Mouse (Mus musculus) lung, adult 2 months (tissue): ENCODE measurements at regions not wholly inside any gene's neighbourhood (a gene's known extent, or its start where the extent isn't known, plus 50 kb on each side); places are given as distances from the start of the nearest gene placed in this dataset.
A peak's percentile ranks its signal among the peaks of the same experiment; 100 is the strongest.

Experiments
- CTCF ChIP-seq: fragments of 200-500 bp; IDR thresholded peaks from 2 replicates; pipeline ENCODE4 v1.5.1; 2011; ENCODE audit warnings: mild to moderate bottlenecking, low read length, control low read depth; ENCODE audit not compliant: insufficient read depth
- POLR2A ChIP-seq: fragments of 200-500 bp; IDR thresholded peaks from 2 replicates; pipeline ENCODE4 v1.6.1; 2011; ENCODE audit warnings: low read depth, mild to moderate bottlenecking, control low read depth, low read length, borderline replicate concordance; ENCODE audit errors: extremely low read depth

DNA sequence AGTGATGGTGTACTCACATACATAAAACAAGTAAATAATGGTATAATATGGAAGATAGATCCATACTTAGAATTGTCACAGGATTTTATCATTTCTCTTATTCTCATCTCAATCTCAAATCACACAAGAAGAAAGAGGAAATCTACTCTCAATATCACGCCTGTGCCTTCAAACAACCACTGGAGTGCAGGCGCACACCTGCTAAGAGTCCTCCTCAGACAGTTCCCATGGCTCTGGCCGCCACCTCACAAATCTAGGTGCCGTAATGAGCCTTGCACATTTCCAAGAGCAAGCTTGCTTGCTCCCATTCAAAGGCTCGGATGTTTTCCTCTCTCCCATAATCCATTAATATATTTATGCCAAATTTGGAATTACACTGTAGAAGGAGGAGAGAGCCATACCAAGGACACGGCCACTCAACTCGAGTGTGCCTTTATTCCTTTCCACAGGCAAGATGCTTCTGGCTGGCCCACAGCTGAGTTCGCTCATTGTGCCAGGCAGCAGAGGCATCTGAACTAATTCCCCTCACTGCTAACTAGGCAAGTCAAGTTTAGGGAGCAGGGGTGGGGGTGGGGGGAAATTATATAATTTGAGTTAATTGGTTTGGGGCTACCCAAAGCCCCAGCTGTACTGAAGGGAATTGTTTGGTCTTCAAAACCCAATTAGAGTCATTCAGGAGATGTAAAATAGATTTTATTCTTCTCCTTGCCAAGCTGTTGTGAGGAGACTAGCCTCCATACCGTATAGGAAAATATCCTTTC, 209.2 kb upstream of the Hes1 start:
- TF ChIP-seq POLR2A, result no peak
- peak; percentile 10; the same call in 1 of the 2 replicates for TF ChIP-seq CTCF
